Mouse (Mus musculus) left cerebral cortex, postnatal 25 days (tissue): ENCODE measurements at regions not wholly inside any gene's neighbourhood (a gene's known extent, or its start where the extent isn't known, plus 50 kb on each side); places are given as distances from the start of the nearest gene placed in this dataset.

Experiments used
- DNase-seq, 2 experiments: peaks; one replicate each; pipeline ENCODE4 v3.0.0; 2022; ENCODE audit warnings: low spot score in 2 of 2, mixed read lengths in 1 of 2
- intact Hi-C: fragments of 180-260 bp; cut with DNase I; formaldehyde crosslinking; loops from one replicate; pipeline ENCODE4 v1.15.1; 2025

DNA sequence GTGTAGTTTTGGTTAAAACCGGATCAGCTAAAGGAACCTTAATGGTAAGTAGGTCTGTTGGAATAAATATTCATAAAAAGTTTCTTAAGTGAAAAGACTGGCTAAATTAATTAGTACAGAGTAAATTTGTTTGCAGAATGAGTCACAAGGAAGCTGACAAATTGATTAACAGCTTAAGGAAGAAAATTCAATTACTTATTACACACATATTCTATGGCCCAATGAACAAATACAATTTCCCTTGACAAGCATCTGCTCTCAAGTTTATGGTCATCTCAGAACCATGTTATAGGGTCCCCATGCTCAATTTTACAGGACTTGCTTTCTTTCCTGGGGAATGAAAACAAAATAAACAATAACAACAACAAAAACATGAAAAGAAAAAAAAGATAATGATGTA is 231.4 kb upstream of the Frg1 start:
- intact Hi-C loops = no loop called here

DNA sequence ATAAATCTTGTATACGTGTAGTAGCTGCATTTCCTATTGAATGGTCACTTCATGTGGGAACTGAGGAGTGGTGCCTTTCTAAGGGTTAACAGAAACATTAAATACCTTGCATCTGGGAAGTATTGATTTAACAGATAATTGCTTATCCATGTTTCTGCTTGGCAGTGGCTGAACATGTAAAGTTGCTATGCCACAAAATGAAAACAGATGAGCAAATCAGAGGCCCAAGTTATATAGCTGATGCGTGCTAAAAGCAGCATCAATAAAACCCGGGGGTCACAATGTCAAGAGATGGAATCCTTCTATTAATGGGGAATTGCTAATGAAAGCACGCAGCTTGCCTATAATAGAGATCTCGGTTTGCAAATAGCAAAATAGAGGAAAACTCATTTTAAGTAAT is 227.8 kb upstream of the Frg1 start:
- no peak for DNase-seq
- intact Hi-C loops = no loop called here

More for the DNA sequence above, 231.4 kb upstream of the Frg1 start:
- no peak for DNase-seq

DNA sequence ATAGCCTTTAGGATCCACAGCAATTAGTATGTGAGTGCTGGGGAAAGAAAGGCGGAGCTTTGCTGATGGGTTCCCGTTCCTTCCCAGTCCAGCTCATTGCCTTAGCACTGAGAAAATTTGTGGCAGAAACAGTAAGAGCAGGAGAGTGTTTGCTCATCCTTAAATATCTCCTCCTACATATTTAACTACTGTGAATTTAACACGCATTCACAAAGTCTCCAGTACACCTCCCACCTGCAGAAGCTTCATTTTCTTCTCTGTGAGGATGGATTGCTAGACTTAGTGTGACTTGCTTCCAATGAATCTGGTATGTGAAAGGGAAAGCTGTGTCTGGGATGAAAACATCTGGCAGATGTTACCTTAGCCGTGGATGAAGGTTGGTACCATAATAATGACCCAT is 207.0 kb upstream of the Frg1 start:
- intact Hi-C loops = no loop called here
- peak; percentile 4 to 76 for DNase-seq

DNA sequence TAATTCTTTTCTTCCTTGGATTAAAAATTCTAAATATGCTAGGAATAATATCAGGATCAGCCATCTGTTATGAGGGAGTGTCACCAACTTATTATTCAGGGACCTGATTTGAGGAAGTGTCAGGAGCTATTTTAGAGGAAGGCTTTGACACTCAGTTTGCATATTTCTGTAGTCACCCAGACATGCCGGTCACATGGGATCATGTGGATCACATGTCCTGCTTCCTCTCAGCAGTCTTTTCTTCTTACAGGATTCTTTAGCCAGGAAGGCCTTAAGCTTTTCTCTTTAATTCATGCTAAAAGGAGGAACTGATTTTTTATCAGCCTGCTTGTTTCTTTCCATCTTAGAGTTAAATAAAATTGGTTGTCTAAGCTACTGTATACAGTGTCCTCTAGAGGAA is 183.4 kb upstream of the Frg1 start:
- no peak for DNase-seq
- intact Hi-C loops = no loop called here

DNA sequence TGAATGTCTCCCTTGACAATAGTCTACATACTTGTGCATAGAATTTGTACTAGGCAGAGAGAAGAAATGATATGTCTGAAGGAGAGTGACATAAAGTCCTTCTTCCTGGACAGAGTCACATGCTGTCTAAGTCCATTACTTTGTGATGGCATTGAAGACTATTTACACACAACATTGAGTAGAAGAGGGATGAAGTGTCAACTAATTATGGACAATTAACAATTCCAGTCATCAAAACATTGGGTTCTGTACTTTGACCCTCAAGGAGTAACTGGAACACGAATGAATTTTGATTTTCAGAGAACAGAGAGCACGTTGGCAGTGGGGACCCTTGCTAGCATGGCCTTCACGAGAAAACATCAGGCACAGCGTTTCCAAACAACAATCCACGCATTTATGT is 177.6 kb upstream of the Frg1 start:
- intact Hi-C loops = no loop called here
- no peak for DNase-seq

DNA sequence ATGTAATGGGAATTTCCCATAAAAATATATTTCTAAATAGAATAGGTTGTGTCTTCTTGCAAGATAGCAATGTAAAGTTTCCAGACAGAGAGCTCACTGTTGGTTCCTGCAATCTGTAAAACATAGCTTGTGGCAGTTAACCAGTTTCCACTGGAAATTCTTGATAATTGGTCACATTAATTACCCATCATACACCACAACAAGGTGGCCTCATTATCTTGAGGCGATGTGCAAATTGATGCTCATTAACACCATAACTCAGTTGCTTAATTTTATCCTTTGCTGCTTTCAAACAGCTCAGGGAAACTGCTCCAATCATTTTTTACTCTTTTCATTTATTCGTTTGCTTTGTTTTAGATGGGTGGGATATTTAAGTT is 176.8 kb upstream of the Frg1 start:
- intact Hi-C loops = no loop called here
- no peak for DNase-seq

DNA sequence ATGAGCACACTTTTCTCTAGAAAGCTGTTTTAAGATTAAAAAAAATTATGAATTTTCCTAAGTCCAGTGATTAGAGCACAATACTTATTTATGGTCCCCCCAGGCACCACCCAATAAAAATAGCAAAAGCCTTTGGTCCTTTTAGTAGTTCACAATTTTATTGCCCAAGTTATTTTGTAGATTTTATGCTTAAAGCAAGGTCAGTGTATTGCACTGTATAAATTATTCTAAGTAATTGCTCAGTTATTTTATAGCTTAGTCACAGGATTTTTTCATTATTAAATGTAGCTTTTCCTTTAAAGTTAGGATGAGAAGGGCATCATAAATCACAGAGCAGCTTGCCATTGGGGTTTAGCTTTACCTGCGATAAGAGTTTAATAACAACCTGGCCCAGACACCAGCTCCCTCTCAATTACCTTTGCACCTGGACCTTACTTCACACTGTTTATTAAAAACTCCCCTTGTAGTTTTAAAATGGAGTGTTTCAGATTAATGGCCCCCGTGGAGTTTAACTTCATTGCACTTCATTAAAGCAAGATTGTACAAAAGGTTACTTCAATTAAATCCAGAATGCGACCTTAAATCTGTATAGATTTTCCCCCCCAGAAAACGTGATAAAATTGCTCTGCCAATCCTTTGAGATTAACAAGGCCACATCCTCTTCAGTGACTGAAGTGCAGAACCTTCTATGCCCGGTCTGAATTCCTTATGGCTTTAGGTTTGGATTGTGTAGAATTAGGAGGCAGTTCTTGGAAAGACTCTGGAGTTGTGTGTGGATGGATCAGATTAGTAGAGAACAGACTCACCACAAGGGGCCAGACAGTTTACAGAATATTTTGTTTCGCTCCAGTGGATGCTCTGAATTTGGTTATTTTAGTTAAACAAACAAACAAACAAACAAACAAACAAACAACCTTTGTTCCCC is 176.1 kb upstream of the Frg1 start:
- intact Hi-C loops = no loop called here
- DNase-seq = no peak

DNA sequence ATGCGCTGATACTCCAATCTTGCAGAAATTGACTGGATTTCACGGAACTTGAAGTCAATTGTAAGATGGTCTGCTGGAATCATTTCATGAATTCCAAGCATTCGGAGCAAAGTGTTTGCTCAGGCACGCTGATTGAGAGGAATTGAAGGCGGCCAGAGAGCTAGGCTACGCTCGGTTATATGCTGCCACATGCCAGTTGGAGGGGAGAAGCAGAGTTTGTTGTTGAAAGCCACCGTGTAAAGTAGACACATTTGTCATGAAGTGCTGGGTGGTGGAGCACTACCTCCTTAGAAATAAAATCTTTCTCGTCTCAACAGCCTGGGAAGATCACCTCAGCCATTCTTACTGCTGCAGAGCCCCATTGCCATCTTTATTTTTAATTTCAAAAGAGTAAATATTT is 175.3 kb upstream of the Frg1 start:
- intact Hi-C loops = no loop called here
- DNase-seq = no peak

DNA sequence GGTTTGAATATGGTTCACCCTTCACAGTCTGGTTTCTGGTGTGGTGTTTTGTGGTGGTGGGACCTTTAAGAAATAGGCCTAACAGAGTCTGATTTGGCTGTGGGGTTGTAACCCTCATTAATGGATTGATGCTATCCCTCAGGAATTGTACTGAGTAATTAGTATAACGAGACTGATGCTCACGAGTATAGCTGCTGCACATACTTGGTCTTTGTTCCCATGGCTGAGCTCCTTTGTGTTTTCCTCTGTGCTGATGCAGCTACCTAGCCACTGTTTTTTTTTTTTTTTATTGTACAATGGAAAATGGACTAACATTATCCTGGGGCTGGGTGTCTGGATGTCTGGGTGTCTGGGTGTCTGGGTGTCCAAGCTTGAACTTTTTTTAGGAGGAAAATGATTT is 171.3 kb upstream of the Frg1 start:
- intact Hi-C loops = no loop called here

DNA sequence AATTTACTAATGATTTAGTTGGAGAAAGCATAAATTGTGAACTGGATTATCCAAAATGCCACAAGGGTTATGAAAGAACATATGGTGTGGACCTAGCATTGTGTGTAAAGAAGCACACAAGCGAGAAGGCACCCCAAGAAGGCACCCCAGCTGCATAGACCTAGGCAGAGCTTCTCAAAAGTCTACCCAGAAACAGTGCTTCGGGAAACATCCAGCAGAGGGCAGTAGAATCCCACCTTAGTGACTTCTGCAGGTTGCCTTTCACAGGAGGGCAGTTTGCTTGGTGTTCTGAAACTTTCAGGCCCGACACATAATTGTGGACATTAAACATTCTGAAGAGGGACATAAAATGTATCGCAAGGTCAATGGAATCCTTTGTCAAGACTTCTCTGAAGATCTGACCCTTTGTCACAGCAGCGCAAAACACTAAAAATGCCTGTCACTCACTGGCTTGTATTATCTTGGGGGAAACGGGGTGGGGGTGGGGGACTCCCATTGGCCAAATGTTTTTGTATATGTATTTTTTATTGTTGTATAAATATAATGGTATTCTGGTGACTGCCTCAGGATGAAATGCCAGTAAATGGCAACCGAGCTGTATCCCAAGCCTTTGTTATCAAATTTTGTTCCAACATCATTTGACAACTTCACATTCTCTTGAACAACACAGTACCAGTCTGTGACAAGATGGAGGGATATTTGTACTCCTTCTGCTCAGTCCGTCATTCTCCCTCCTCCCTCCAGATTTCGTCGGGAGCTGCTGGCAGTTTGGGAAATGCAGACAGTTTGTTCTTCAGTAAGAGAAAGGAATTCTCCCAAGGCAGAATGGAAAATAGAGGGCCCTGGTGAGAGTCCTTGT is 156.4 kb upstream of the Frg1 start:
- peak; percentile 84 to 91 for DNase-seq
- intact Hi-C loops = loop anchor here (5.0 kb wide), 1 partner anchor 249 kb away; no protein-coding TSS in a partner anchor

More for the DNA sequence above, 171.3 kb upstream of the Frg1 start:
- DNase-seq = no peak

DNA sequence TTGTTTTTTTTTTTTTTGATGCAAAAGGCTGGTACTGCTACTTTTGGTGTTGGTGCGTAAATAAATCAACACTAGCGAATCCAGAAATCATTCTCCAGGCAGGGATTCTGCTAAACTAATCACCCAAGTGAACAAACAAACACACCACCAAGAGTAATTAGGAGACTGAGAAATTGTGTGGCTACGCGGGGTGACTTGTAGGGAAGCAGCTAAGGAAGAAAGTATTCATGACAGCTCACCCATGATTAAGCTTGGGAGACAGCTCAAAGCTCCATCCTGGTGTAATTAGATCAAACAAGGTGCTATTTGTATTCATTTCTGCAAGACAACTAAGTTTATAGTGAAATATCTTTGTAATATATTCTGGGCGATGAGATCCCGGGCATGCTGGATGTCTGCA is 153.7 kb upstream of the Frg1 start:
- DNase-seq = no peak
- intact Hi-C loops = loop anchor here (5.0 kb wide), 1 partner anchor 252 kb away; no protein-coding TSS in a partner anchor

DNA sequence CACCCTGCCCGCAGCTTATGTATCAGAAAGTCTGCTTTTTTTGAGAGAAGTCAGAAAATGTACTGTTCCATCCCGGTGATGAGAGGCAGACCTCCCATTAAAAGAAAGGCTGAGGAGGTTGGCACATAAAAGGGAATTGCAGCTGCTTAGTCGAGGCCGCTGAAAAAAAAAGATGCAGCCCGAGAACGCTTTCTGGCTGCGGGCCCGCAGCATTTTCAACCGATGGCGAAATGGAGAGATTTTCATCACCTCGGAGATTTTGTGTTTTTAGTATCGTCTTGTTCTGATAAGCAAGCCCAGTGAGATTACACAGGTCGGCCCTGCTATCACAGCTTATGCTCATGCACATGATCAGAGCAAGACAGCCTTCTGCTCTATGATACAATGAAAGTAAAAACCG is 145.1 kb upstream of the Frg1 start:
- intact Hi-C loops = no loop called here
- DNase-seq = peak in 1 of 2 experiments; percentile 13

DNA sequence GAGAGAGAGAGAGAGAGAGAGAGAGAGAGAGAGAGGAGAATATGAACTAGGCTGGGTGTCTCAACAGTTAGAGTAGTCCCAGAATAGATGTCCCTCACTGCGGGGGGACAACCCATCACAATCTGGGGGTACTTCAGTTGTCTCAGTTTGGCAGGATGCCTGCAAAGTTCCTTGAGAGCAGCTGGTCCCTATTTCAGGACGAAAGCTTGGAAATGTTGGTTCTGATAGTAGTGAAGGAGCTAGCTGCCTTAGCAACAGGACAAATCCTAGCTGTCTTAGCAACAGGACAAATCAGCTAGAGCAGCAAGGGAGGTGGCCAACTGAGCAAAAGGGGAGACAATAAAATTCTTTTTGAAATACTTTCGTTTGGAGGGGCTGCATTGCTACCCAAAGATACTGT is 139.9 kb upstream of the Frg1 start:
- DNase-seq = peak; percentile 9 to 30
- intact Hi-C loops = no loop called here

DNA sequence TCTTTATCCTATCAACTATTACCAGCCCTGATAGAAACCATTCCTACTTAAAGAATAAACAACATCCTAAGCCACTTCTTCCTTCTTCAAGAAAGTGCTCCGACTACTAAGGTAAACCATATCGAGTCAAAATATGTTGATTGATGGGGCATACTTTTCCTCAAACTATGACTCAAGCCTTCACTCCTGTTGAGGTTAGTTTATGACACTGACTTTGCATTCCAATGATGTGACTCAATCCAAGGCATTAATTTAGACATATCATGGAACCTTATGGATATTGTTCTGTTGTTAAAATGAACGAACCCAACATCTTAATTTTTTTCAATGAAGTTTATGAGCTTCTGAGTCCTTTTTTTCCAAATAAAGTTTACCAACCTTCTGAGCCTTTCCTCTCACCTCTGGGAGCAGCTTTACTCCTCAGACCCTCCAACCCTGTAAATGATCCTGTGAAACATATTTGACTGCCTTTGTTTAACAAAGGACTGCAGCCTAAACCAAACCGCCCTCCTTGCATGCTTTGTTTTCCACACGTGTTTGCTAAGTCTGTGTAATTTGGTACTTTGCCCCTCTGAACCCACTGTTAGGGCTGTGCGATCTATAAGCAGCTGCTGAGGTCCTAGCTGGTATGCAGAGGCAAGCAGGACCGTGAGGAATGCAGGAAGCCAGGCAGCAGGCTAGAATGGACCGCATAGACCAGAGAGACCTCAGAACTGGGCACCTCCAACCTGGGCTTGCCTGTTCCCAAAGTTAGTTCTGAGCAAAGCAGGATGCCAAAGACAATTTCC is 136.1 kb upstream of the Frg1 start:
- DNase-seq = no peak
- intact Hi-C loops = no loop called here

DNA sequence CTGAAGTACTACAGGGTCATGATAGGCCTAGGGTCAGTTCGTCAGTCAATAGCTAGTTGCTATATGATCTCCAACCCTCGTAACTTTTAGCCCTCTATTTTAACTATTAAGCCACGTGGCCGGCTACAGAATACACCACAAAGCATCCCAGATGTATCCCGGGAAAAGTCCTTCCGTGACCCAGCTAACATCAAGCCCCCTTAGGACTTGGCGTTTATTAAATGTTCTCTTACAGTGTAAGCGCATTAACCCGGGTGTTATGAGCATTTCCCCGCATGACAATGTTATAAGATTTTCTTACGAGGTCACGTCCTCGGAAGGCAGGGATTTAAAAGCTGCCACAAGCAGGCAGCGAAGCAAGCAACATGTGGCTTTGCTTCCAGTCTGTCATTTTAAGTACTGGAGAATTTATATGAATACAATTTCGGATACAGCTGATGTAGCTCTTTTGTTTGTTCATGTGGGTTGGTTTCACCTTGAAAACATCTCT is 135.1 kb upstream of the Frg1 start:
- intact Hi-C loops = no loop called here
- DNase-seq = no peak

DNA sequence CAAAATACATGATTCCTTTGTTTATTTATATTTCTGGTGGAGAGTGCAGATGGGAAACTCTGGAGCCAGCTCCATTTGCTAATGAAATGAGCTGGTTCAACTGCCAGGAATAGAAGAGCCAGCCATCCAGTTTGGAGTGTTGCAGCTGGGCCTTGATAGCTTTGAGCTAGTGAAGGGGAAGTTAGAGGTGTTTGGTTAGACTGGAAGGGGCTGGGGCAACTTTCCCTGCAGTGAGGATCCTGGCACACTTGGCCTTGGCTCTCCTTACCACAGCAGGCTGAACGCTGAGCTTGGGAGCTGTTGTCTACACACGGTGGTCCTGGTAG is 133.2 kb upstream of the Frg1 start:
- DNase-seq = no peak

DNA sequence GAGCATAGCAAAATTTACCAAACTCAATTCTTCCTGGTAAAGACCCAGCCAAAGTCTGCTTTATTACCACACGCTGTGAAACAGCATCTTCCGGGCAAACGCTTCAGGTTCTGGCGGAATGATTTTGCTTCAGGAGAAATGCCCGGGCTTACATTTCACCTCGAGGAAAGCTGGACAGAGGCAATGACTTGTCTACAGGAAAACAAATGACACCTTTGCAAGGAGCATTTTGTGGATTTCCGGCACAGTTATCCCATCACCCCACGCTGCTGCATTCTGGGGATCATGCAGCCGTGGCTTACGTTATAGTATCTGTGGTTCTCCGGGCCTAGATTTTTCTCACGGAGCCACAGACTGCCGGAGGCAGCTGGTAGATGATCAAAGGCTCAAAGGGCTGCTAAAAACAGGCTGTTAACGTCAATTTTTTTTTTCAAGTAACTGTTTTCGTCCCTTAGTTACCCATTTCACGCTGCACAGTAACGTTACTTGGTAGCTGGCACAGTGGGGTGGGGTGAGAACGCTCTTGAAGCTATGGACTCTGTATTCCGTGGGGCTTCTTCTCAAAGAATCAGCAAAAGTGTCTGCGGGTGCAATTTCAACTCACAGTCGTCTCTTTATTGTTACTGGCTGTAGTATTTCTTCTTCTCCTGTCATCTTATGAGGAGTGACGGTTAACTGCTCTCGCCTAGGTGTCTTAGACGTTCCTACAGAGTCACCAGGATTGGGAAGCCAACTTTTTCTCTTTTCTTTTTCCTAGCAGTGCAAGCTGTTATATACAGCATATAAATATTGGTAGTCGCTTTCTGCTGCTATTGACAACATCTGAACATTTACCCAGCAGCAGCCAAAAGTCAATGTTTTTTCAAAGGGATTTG is 132.6 kb upstream of the Frg1 start:
- intact Hi-C loops = no loop called here
- DNase-seq = peak; percentile 15 to 19

More for the DNA sequence above, 133.2 kb upstream of the Frg1 start:
- intact Hi-C loops = no loop called here

DNA sequence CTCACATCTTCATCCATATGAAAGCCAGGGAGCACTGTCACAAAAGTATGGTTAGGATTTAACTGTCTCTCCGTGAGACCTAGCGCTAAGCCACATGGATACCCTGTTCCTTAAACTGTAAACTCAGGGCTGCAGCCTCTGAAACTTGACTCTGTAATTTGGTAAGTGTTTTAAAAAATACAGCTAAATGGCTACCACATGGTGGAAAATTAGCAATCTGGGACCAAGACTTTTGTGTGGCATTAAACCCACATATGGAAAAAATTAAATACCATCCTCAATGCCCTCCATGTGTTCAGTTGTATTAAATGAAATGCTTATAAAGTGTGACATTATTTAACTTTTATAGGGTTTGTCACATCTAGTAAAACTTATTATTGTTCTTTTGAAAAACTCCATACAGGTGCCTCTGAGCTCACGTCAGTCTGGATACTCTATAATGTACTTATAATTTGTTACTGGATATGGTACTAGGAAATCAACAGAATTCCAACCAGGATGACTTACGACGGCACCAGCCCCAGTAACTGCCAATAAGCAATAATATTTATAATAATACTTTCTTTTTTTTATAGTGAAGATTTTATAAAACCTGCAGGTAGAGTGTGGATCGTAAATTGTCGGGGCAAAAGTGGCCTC is 131.0 kb upstream of the Frg1 start:
- DNase-seq = no peak
- intact Hi-C loops = no loop called here
